Mouse (Mus musculus) colon, adult 2 months (tissue): Measurements from ENCODE around the gene Ap3d1. TPM values are rescaled to one million over a fixed set of nuclear protein-coding genes. Genes with fewer than 3 reads are reported as not detected.

ENCODE experiments used
- polyA plus RNA-seq: library from polyadenylated mRNA; depleted of rRNA; stranded (reverse); fragments of >200 nt; gene quantifications from 2 replicates; pipeline ENCODE4 v1.2.3, GENCODE M21; 2012; rRNA removed

Gene Ap3d1
- polyA plus RNA-seq = 116 and 122 TPM in 2 replicates

DNA sequence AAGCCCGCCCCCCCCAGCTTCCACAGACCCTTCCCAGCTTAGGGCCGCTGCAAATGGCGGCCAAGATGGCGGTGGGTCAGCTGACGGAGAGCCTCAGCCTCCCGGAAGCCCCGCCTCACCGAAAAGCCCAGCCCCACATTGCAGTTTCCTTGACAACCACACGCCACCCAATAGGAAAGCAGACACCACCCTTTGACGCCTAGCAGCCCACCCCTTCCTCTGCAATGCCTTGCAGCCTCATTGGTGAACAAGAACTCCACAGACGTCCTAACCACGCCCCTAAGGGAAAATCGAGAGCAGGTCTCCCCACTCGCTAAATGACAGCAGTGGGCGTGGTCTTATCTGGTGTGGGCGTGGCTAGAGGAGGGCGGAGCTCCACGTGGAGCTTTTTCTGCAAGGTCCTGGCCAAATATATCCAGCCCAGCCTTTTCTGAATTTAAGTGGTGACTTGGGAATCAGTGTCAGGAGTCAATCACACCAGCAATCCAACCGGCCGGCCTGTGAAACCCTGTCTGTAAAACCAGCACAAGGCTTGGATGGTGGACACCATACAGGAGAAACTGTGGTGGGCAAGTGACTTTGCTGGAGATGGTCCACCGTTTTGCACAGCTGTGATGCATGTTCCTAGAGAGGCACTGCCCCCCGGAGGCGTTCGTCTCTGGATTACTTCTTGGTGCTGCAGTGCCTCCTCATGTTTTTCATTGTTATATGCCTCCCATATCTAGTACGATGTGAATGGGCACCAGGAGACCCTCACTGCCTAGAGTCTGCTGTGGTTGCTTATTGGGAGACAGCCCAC lies at the start of gene Ap3d1:
Gene Ap3d1 (minus strand): TSS at position 85 of the 799 bp plus-strand sequence.

DNA sequence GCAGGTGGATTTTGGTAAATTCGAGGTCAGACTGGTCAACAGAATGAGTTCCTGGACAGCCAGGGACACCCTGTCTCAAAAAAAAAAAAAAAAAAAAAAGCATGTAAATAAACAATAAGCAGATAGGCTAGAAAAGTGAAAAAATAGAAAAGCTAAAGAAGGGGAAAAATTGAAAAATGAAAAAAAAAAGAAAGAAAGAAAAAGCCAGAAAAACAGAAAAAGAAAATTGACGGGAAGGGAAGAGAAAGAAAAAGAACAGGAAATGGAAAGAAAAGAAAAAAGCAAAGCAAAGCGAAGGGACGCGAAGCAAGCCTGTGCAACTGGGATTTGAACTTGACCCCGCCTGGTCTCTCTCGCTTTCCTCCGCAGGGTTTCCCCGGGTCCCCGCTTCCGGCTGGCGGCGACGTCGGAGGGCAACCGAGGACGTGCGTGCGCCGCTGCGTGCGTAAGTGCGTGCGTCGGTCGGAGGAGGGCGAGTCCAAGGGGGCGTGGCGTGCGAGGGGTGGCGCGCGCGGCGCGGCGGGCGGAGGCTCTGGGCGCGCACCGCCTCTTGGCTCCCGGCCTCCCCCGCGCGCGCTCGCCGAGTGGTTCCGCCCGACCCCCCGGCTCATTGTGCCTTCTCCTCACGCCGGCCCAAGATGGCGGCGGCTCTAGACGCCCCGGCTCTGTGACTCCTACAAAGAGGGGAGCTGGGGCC lies 12.7 kb upstream of the Ap3d1 start, which contains the start of gene Dot1l:
Gene Dot1l (plus strand): TSS at position 613 of the 697 bp plus-strand sequence.

DNA sequence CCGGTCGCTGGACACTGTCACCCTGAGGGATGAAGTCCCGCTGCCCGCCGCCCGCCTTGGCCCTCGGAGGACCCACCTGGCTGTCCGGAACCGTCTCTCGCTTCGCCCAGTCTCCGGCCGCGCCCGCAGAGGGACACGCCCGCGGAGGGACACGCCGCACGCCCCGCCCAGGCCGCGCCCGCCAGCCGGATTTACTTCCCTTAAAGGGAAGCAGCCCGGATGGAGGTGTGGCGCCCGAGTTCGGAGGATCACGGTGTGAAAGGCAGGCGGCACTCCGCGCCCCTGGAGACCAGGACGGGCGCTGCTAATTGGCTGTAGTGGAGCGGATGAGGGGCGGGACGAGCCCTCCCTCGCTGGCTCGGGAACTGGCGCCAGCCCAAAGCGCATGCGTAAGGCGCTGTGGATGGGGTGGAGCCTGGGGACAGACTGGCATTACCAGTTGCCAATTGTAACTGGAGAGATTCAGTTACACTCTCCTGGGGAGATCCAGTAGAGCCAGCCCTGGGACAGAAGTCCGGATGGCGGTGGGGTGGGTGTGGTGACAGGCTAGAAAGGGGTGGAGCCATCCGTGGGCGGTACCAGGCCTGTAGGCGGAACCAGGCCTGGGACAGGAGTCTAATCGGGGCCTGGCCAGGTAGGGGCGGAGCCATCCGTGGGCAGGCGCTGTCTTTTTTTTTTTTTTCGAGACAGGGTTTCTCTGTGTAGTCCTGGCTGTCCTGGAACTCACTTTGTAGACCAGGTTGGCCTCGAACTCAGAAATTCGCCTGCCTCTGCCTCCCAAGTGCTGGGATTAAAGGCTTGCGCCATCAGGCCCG lies 40.1 kb downstream of the Ap3d1 start, which contains the start of the genes Mob3a and Izumo4:
Gene Mob3a (minus strand): TSS at position 257 of the 815 bp plus-strand sequence.
Gene Izumo4 (plus strand): TSS at position 464 of the 815 bp plus-strand sequence.

DNA sequence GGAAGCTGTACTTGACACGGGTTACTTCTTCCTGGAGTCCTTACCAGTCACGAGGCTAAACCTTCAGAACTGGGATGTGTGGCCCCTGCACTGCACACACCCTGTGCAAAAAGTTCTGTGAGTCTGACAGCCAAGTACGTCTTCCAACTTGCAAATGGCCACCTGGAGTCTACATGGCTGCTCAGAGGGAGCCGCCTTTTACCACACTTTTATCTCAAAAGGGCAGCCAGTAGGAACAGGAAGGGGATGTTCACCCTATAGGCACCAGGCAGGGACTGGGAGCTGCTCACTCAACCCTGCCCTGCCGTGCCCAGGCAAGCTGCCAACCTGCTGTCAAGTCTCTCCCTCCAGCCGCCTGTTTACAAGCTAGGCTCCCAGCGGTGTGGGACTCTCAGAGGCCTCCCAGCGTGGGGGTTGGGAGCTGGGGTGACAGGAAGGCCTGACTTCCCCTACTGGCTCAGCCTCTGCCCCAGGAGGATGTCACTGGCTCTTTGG lies 64.1 kb downstream of the Ap3d1 start, which contains the start of gene Mknk2:
Gene Mknk2 (minus strand): TSS at position 171 of the 495 bp plus-strand sequence.

Other genes starting within 250 kb of the Ap3d1 start
- 0.02 TPM in 1 of 2 replicates, not detected in the other for gene Onecut3, start 247.4 kb downstream of the Ap3d1 start, polyA plus RNA-seq
- not detected in 2 replicates for gene Atp8b3, start 203.1 kb downstream of the Ap3d1 start, polyA plus RNA-seq
- 56.3 and 60.5 TPM in 2 replicates for gene Rexo1, start 180.7 kb downstream of the Ap3d1 start, polyA plus RNA-seq
- gene Klf16, start 164.9 kb downstream of the Ap3d1 start, polyA plus RNA-seq = 32.1 and 34.5 TPM in 2 replicates
- 328 and 390 TPM in 2 replicates for gene Abhd17a, start 151.9 kb downstream of the Ap3d1 start, polyA plus RNA-seq
- gene Scamp4, start 139.4 kb downstream of the Ap3d1 start, polyA plus RNA-seq = 145 and 162 TPM in 2 replicates
- 22.0 and 28.5 TPM in 2 replicates for gene Adat3, start 139.4 kb downstream of the Ap3d1 start, polyA plus RNA-seq
- gene Gm49322, start 136.2 kb downstream of the Ap3d1 start, polyA plus RNA-seq = 3.8 and 4.9 TPM in 2 replicates
- 326 and 352 TPM in 2 replicates for gene Csnk1g2, start 119.4 kb downstream of the Ap3d1 start, polyA plus RNA-seq
- 89.5 and 97.5 TPM in 2 replicates for gene Btbd2, start 85.2 kb downstream of the Ap3d1 start, polyA plus RNA-seq
- gene Mknk2, start 64.2 kb downstream of the Ap3d1 start, polyA plus RNA-seq = 385 and 392 TPM in 2 replicates
- 39.9 and 49.0 TPM in 2 replicates for gene Mob3a, start 40.3 kb downstream of the Ap3d1 start, polyA plus RNA-seq
- gene Izumo4, start 40.1 kb downstream of the Ap3d1 start, polyA plus RNA-seq = 52.3 and 56.7 TPM in 2 replicates
- gene Dot1l, start 12.9 kb upstream of the Ap3d1 start, polyA plus RNA-seq = 25.5 and 45.2 TPM in 2 replicates
- gene Sf3a2, start 55.9 kb upstream of the Ap3d1 start, polyA plus RNA-seq = 31.8 and 39.2 TPM in 2 replicates
- 54.2 and 71.9 TPM in 2 replicates for gene Plekhj1, start 56.4 kb upstream of the Ap3d1 start, polyA plus RNA-seq
- gene Amh, start 63.0 kb upstream of the Ap3d1 start, polyA plus RNA-seq = 0.67 and 1.1 TPM in 2 replicates
- 0.13 TPM in 1 of 2 replicates, not detected in the other for gene Jsrp1, start 71.2 kb upstream of the Ap3d1 start, polyA plus RNA-seq
- 843 and 1,116 TPM in 2 replicates for gene Oaz1, start 84.4 kb upstream of the Ap3d1 start, polyA plus RNA-seq
- gene Lingo3, start 101.8 kb upstream of the Ap3d1 start, polyA plus RNA-seq = not detected in 2 replicates
- 73.9 and 111 TPM in 2 replicates for gene Lsm7, start 112.9 kb upstream of the Ap3d1 start, polyA plus RNA-seq
- gene Sppl2b, start 113.0 kb upstream of the Ap3d1 start, polyA plus RNA-seq = 128 and 145 TPM in 2 replicates
- gene Tmprss9, start 129.6 kb upstream of the Ap3d1 start, polyA plus RNA-seq = 0.30 and 0.33 TPM in 2 replicates
- gene Timm13, start 158.7 kb upstream of the Ap3d1 start, polyA plus RNA-seq = 270 and 310 TPM in 2 replicates
- 42.0 and 44.6 TPM in 2 replicates for gene Lmnb2, start 176.0 kb upstream of the Ap3d1 start, polyA plus RNA-seq
- gene Gadd45b, start 187.8 kb upstream of the Ap3d1 start, polyA plus RNA-seq = 28.3 and 29.6 TPM in 2 replicates